Mouse (Mus musculus) left cerebral cortex, adult 9 months (tissue): Measurements from ENCODE around the gene Prokr1.
"Not testable (repeated sequence)": the region's sequence is repeated elsewhere in the genome, so short reads cannot be mapped to it uniquely, and the experiment has no call there.

ENCODE experiments used
- DNase-seq, 2 experiments: peaks; one replicate each; pipeline ENCODE4 v3.0.0; 2022; ENCODE audit warnings: low spot score in 2 of 2

The Prokr1 gene

GRCm38 (mm10) chr6:87590394-87591281, at the start of gene Prokr1:
Gene Prokr1, minus strand, starts transcription at chr6:87590743.
- no peak for DNase-seq

GRCm38 (mm10) chr6:87638134-87638660, 47.7 kb upstream of the Prokr1 start:
- DNase-seq: no peak

- DNase-seq: no peak
Observed at GRCm38 (mm10) chr6:87632176-87632575, 41.6 kb upstream of the Prokr1 start.

- DNase-seq: not testable (repeated sequence)
Observed at GRCm38 (mm10) chr6:87628936-87629335, 38.4 kb upstream of the Prokr1 start.

GRCm38 (mm10) chr6:87623151-87623550, 32.6 kb upstream of the Prokr1 start:
- DNase-seq: no peak

GRCm38 (mm10) chr6:87621281-87621680, 30.7 kb upstream of the Prokr1 start:
- DNase-seq: no peak

- DNase-seq: no peak
Observed at GRCm38 (mm10) chr6:87618021-87618420, 27.5 kb upstream of the Prokr1 start.

- DNase-seq: no peak
Observed at GRCm38 (mm10) chr6:87615696-87616083, 25.1 kb upstream of the Prokr1 start.

GRCm38 (mm10) chr6:87614794-87615695, 24.5 kb upstream of the Prokr1 start:
- no peak for DNase-seq

- DNase-seq: peak in 1 of 2 experiments; percentile 11
Observed at GRCm38 (mm10) chr6:87599825-87600224, 9.3 kb upstream of the Prokr1 start.

- no peak for DNase-seq
Observed at GRCm38 (mm10) chr6:87597116-87597833, 6.7 kb upstream of the Prokr1 start.

GRCm38 (mm10) chr6:87594188-87594587, 3.6 kb upstream of the Prokr1 start:
- DNase-seq: no peak

GRCm38 (mm10) chr6:87589718-87590393, 687 bp downstream of the Prokr1 start:
- no peak for DNase-seq

- DNase-seq: no peak
Observed at GRCm38 (mm10) chr6:87583991-87584390, 6.6 kb downstream of the Prokr1 start.

GRCm38 (mm10) chr6:87583183-87583611, 7.3 kb downstream of the Prokr1 start:
- no peak for DNase-seq

GRCm38 (mm10) chr6:87582456-87582855, 8.1 kb downstream of the Prokr1 start:
- no peak for DNase-seq

GRCm38 (mm10) chr6:87581581-87581980, 9.0 kb downstream of the Prokr1 start:
- DNase-seq: no peak

GRCm38 (mm10) chr6:87581071-87581470, 9.5 kb downstream of the Prokr1 start:
- no peak for DNase-seq

- no peak for DNase-seq
Observed at GRCm38 (mm10) chr6:87578247-87578646, 12.3 kb downstream of the Prokr1 start.

GRCm38 (mm10) chr6:87576648-87577330, 13.8 kb downstream of the Prokr1 start:
- DNase-seq: no peak
